Mouse (Mus musculus) bone marrow macrophage, adult 2 months (primary cell): ENCODE measurements at regions not wholly inside any gene's neighbourhood (a gene's known extent, or its start where the extent isn't known, plus 50 kb on each side); places are given as distances from the start of the nearest gene placed in this dataset.

Experiments used
- CTCF ChIP-seq: IDR thresholded peaks from 2 replicates; pipeline ENCODE4 v1.5.1; 2012; ENCODE audit warnings: low read depth, mild to moderate bottlenecking, low read length, moderate library complexity
- POLR2A ChIP-seq: IDR thresholded peaks from 2 replicates; pipeline ENCODE4 v1.6.1; 2012; ENCODE audit warnings: mild to moderate bottlenecking, low read depth, low read length, borderline replicate concordance

DNA sequence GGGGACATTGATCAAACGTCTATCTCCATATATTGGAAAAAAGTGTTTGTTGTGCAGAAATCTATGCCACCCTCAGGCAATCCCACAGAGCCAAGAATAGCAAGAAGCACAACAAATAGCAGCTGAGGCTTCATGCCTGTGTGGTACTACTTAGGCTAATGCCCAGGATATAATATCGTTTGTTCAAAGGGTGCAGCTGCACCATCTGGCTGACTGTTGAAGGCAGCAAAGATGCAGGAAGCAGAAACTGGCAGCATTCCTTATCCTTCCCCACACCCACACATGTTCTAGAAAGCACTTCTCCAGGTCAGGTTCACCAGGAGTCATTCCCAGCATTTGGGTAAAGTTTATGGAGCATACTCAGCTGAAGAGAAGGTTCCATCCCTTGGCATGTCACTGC lies 158.1 kb upstream of the Ccn2 start:
- TF ChIP-seq CTCF = no peak
- no peak for TF ChIP-seq POLR2A
